Mouse (Mus musculus) intestine, embryonic 14.5 days (tissue): Measurements from ENCODE around the gene 4930558C23Rik. TPM values are rescaled to one million over a fixed set of nuclear protein-coding genes. Genes with fewer than 3 reads are reported as not detected.
A peak's percentile ranks its signal among the peaks of the same experiment; 100 is the strongest.
"Not testable (repeated sequence)": the region's sequence is repeated elsewhere in the genome, so short reads cannot be mapped to it uniquely, and the experiment has no call there.

Experiments used
- ATAC-seq: fragments of 200-750 bp; cut with Nextera tagmentation; replicated peaks from 2 replicates; pipeline ENCODE4 v1.8.0; 2017; ENCODE audit warnings: low read depth, moderate number of reproducible peaks, moderate TSS enrichment, moderate library complexity; ENCODE audit not compliant: low FRiP score, low TSS enrichment
- DNase-seq: peaks from one replicate; pipeline ENCODE4 v3.0.0-alpha.2; 2018; ENCODE audit warnings: low spot score
- H3K27ac ChIP-seq: fragments of 300-500 bp; sonication (generic); 2 replicates; pipeline ENCODE4 v1.5.1; 2014; ENCODE audit warnings: low read depth, mild to moderate bottlenecking, control low read depth
- H3K27me3 ChIP-seq: fragments of 300-500 bp; sonication (generic); replicated peaks from 2 replicates; pipeline ENCODE4 v1.6.1; 2014; ENCODE audit warnings: low read length, control low read depth; ENCODE audit not compliant: control insufficient read depth, insufficient read depth
- H3K36me3 ChIP-seq: fragments of 300-500 bp; sonication (generic); 2 replicates; pipeline ENCODE4 v1.6.1; 2014; ENCODE audit warnings: low read length, control low read depth; ENCODE audit not compliant: control insufficient read depth, insufficient read depth
- H3K4me1 ChIP-seq: fragments of 300-500 bp; sonication (generic); replicated peaks from 2 replicates; pipeline ENCODE4 v1.6.1; 2014; ENCODE audit warnings: low read length, control low read depth, mixed read lengths; ENCODE audit not compliant: control insufficient read depth, insufficient read depth
- H3K4me2 ChIP-seq: fragments of 300-500 bp; sonication (generic); 2 replicates; pipeline ENCODE4 v1.6.1; 2014; ENCODE audit warnings: low read length
- H3K4me3 ChIP-seq: fragments of 300-500 bp; sonication (generic); 2 replicates; pipeline ENCODE4 v1.5.1; 2014; ENCODE audit warnings: low read depth, low read length, control low read depth, mixed read lengths
- H3K9ac ChIP-seq: fragments of 300-500 bp; sonication (generic); 2 replicates; pipeline ENCODE4 v1.6.1; 2014; ENCODE audit warnings: mild to moderate bottlenecking, low read length
- H3K9me3 ChIP-seq: fragments of 300-500 bp; sonication (generic); 2 replicates; pipeline ENCODE4 v1.6.1; 2016; ENCODE audit warnings: low read length, control low read depth; ENCODE audit not compliant: control insufficient read depth
- WGBS: fragments of 180-500 bp; shearing (Covaris S2); extraction: QIAGEN DNeasy Blood & Tissue Kit; methylation state at CpG from one replicate; pipeline ENCODE4 v1.1.7; 2014; 5-methylcytosine and 5-hydroxymethylcytosine counted together
- polyA plus RNA-seq: library from polyadenylated mRNA; unstranded; fragments of >200 nt; fragmentation: Nextera tagmentation; extraction: Ambion mirVana; gene quantifications from 2 replicates; pipeline ENCODE4 v1.2.1, GENCODE M21; 2014

Gene 4930558C23Rik
- polyA plus RNA-seq, 1 experiment from 2014 or later = not detected

GRCm38 (mm10) chr3:95408852-95409251, 6.2 kb upstream of the 4930558C23Rik start:
- DNase-seq (no peak), ATAC-seq (no peak)
- Histone ChIP-seq H3K27me3 (no peaks in the 10 kb centered on the region), H3K4me2 (no peak overlapping the region), H3K9ac (no peak overlapping the region), H3K36me3 (no peaks in the 10 kb centered on the region), H3K4me1 (no peaks in the 10 kb centered on the region), H3K9me3 (no peaks in the 10 kb centered on the region), H3K4me3 (no peak overlapping the region), H3K27ac (no peak overlapping the region)
- WGBS = 96% methylated on average over 2 of the region's 2 CpGs

GRCm38 (mm10) chr3:95407728-95408127, 5.1 kb upstream of the 4930558C23Rik start:
- ATAC-seq (no peak), DNase-seq (no peak)
- H3K4me2 ChIP-seq = no peak overlapping the region
- H3K4me3 ChIP-seq = no peak overlapping the region
- H3K27me3 ChIP-seq = no peaks in the 10 kb centered on the region
- H3K9me3 ChIP-seq = no peaks in the 10 kb centered on the region
- H3K36me3 ChIP-seq = no peaks in the 10 kb centered on the region
- WGBS = 75% methylated on average over 1 of the region's 1 CpGs
- no peaks in the 10 kb centered on the region for H3K4me1 ChIP-seq
- H3K27ac ChIP-seq = no peak overlapping the region
- H3K9ac ChIP-seq = no peak overlapping the region

- Histone ChIP-seq H3K36me3 (no peaks in the 10 kb centered on the region), H3K27ac (no peak overlapping the region), H3K4me1 (no peaks in the 10 kb centered on the region), H3K4me2 (no peak overlapping the region), H3K9me3 (peaks cover 5% of the 10 kb centered on the region; the same call in 1 of the 2 replicates), H3K27me3 (no peaks in the 10 kb centered on the region), H3K9ac (no peak overlapping the region), H3K4me3 (no peak overlapping the region)
- DNase-seq (no peak), ATAC-seq (no peak)
- 88% methylated on average over 4 of the region's 4 CpGs for WGBS
Measured at GRCm38 (mm10) chr3:95394385-95394784, 8.3 kb downstream of the 4930558C23Rik start.

DNA sequence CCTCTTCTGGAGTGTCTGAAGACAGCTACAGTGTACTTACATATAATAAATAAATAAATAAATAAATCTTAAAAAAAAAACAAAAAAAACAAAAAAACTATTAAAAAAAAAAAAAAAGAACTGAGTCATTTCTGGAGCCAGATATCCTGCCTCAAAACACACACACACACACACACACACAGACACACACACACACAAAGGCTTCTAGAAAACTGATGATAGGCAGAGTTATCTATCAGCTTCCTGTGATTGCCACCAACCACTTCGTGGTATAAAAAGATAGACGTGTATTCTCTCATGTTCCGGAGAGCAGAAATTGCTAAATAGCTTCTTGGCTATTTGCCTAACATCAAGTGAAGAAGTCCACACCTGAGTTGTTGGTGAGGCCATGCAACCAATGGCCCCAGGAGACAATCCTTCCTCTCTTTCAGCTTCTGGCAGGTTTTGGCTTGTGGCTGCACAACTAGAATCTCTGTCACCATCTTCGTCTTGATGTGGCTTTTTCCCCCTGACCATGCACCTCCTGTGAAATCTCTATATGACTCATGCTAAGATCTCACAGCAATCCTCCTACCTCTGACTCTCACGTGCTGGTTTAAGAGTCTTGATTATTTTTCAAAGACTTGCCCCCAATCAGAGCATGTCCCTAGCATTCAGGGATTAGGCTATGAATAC, 17.1 kb downstream of the 4930558C23Rik start:
- Histone ChIP-seq H3K36me3 (no peaks in the 10 kb centered on the region), H3K4me2 (no peak overlapping the region), H3K9me3 (no peaks in the 10 kb centered on the region), H3K4me1 (no peaks in the 10 kb centered on the region), H3K27me3 (no peaks in the 10 kb centered on the region), H3K27ac (no peak overlapping the region), H3K4me3 (no peak overlapping the region), H3K9ac (no peak overlapping the region)
- DNase-seq (no peak), ATAC-seq (no peak)
- WGBS = 88% methylated on average over 5 of the region's 5 CpGs

DNA sequence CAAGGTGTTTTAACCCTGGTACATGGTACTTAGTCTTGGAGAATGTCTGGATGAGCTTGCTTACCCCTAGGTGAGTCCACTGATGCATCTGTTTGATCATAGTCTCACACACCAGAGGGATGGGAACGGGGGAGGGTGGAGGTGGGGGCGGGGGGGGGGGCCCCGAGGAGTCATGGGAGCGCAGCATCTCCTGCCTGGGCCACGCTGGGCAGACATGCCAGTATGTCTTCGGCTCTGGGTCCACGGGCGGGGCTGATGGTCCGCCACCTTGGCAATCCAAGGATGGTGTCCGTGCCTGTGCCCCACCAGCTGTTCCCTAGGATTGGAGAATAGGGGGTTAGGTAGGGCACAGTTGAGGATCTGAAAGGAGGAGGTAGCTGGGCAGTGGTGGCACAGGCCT, 29.4 kb downstream of the 4930558C23Rik start:
- no peak for ATAC-seq
- Histone ChIP-seq H3K4me1 (no peaks in the 10 kb centered on the region), H3K27ac (no peak overlapping the region), H3K36me3 (no peaks in the 10 kb centered on the region), H3K4me3 (no peak overlapping the region), H3K27me3 (no peaks in the 10 kb centered on the region), H3K9ac (no peak overlapping the region), H3K9me3 (peaks cover 14% of the 10 kb centered on the region; the same call in 1 of the 2 replicates), H3K4me2 (no peak overlapping the region)
- 83% methylated on average over 10 of the region's 10 CpGs for WGBS
- DNase-seq = no peak

- Histone ChIP-seq H3K9me3 (0 out of 2 replicates have a peak, but pooled peaks cover 4% of the 10 kb centered on the region), H3K27me3 (no peaks in the 10 kb centered on the region)
- no peak for DNase-seq
Measured at GRCm38 (mm10) chr3:95370101-95370500, 32.5 kb downstream of the 4930558C23Rik start.

GRCm38 (mm10) chr3:95360276-95360675, 42.4 kb downstream of the 4930558C23Rik start:
- H3K27ac ChIP-seq, H3K4me1 ChIP-seq, H3K9ac ChIP-seq, H3K4me2 ChIP-seq, H3K36me3 ChIP-seq, H3K9me3 ChIP-seq, DNase-seq, ATAC-seq, H3K27me3 ChIP-seq, H3K4me3 ChIP-seq: not testable (repeated sequence)
- WGBS = 77% methylated on average over 3 of the region's 3 CpGs

More at GRCm38 (mm10) chr3:95370101-95370500, 32.5 kb downstream of the 4930558C23Rik start:
- no peak overlapping the region for H3K9ac ChIP-seq
- H3K27ac ChIP-seq = no peak overlapping the region
- H3K4me3 ChIP-seq = no peak overlapping the region
- no peak for ATAC-seq
- no peaks in the 10 kb centered on the region for H3K36me3 ChIP-seq
- no peaks in the 10 kb centered on the region for H3K4me1 ChIP-seq
- H3K4me2 ChIP-seq = no peak overlapping the region

DNA sequence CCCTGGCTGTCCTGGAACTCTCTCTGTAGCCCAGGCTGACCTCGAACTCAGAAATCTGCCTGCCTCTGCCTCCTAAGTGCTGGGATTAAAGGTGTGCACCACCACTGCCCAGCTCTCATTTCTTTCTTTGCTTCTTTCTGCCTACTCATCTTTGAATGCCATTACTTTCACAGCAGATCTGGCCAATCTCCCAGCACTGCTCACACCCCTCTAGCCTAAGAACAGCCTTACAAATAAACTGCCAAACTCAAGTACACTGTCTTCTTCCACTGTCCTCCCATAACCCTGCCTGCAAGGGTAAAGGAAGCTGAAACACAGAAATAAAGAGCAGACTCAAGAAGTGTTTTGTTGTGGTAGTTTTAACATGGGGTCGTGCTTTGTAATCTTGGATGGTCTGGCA, 44.9 kb downstream of the 4930558C23Rik start:
- peak; percentile 49 for DNase-seq
- no peak for ATAC-seq
- Histone ChIP-seq H3K27ac (no peak overlapping the region), H3K9ac (no peak overlapping the region), H3K4me2 (no peak overlapping the region), H3K27me3 (no peaks in the 10 kb centered on the region), H3K9me3 (no peaks in the 10 kb centered on the region), H3K4me3 (no peak overlapping the region), H3K4me1 (no peaks in the 10 kb centered on the region), H3K36me3 (peaks cover 12% of the 10 kb centered on the region)
- 92% methylated on average over 2 of the region's 2 CpGs for WGBS
